Mouse (Mus musculus) adrenal gland, postnatal 25 days (tissue): Measurements from ENCODE around the gene Ripply1. TPM values are rescaled to one million over a fixed set of nuclear protein-coding genes. Genes with fewer than 3 reads are reported as not detected.
A peak's percentile ranks its signal among the peaks of the same experiment; 100 is the strongest.

Experiments
- DNase-seq: peaks from one replicate; pipeline ENCODE4 v3.0.0; 2021; ENCODE audit warnings: mixed read lengths
- long read RNA-seq: library from polyadenylated mRNA; stranded (forward); transcript quantifications from one replicate; pipeline ENCODE4 v2.0.0, GENCODE M21; 2021
- total RNA-seq: library from RNA; stranded (reverse); gene quantifications from 2 replicates; pipeline ENCODE4 v1.2.3, GENCODE M21; 2021

Gene Ripply1
- total RNA-seq, result not detected in 2 replicates
- long read RNA-seq, result 0 reads

DNA sequence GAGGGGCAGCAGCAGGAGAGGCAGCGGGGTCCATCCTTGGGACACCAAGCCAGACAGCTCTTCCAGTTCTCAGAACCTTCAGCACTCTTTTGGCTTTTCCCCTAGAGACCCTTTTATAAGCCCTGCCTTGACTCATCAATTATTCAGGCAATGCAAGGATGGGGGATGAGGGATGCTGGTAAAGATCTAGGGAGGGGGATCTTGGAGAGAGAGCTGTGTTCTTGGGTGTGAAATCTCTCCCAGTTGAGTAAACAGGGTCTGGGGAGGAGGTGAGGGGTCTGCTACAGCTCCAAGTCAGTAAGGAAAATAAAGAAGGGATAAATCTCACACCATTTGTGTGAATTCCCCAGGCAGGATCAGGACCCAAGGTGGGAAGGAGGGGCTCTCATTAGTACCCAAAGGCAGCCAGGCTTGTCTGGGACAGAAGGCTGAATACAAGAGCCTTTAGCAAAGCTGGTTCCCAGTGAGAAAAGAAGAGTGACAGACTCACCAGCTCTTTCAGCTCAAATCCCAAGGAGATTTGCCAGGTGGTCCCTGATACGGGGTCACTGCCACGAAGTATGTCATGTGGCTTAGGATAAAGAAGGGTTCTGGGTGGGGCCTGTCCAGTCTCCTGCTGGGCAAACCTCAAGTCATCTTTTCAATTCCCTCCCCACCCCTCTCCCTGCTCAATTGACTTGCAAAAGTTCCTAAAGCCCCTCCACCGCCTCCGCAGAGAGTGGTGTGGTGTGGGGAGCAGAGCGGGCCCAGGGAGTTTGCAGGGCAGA is at the start of gene Ripply1:
TSS of gene Ripply1 (minus strand) at position 76 of the 767 bp plus-strand sequence.
- no peak for DNase-seq

DNA sequence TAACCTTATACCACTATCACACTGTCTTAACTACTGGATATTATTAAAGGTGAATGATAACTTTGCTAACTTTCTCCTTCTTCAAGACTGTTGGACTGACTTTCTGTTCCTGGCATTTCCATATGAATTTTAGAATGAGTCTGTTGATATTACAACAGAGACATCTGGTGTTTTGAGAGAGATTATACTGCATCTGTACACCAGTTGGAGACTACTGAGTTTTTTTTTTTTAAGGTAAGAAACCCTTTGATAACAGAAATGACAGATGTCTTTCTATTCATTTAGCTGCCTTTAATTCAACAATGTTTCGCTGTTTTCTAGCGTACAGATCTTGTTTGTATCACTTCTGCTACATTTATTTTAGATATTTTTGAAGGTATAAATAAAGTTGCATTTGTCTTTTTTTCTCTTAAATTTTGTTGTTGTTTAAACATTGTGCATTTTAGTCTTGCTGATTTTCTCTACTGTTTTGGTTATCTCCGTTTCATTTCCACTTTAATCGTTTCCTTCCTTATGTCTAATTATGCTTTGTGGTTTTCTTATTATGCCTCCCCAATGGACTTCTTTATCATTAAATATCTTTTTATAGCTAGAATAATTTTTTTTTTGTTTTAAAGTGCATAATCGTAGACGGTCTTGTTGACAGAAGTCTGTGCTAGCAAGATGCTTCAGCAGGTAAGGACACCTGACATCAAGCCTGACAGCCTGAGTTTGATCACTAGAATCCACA is 46.4 kb upstream of the Ripply1 start:
- no peak for DNase-seq

DNA sequence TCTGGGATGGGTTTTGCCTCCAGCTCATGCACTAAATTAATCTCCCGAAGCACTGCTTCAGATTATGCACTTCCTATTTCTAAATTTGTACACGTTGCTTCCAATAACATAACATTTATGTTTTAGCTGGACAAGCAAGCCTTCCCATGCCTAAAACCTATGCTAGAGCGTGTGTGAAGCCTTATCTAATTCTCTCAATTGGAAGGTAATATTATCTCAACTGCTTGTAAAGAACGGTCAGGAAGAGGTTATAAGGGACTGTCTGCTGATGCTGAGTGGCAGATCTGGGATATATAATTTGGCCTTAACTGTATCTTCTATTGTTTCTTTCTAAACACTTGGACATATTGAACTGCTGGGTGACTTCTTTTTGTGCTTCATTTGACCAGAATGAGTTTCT is 44.8 kb upstream of the Ripply1 start:
- no peak for DNase-seq

DNA sequence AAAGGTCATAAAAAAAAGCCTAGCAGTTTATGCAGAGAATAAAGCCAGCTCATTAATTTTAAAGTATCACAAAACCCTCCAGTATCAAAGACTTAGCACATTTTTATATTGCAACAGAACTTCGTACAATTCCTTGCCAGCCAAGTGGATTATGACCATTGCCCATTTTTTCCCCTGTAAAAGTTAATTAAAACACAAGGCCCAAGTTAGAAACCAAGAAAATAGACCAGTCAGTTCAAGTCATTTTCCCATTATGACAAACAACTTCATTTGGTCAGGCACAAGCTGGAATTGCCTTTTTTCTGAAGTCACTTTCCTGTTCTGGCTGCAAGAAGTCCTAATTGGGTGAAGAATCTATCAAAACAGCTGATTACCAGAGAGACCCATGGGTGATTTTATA is 43.2 kb upstream of the Ripply1 start:
- no peak for DNase-seq

DNA sequence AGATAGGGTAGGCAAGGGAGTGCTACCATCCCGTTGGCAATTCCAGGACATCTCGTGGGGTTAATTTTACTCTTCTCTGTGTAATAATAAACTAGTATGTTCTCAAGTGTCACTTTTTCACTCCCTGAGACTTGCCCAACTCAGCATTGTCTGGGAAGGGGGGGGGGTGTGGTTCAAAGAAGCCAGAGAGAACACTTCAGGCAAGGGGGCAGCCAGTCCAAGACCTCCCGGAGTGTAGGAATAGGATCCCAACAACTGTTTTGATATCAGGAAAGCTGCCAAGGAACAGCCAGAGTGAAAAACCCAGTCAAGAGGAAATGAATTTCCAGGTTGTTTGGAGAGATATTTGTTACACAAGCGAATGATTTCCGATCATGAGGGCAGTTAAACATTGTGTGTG is 33.0 kb upstream of the Ripply1 start:
- no peak for DNase-seq

DNA sequence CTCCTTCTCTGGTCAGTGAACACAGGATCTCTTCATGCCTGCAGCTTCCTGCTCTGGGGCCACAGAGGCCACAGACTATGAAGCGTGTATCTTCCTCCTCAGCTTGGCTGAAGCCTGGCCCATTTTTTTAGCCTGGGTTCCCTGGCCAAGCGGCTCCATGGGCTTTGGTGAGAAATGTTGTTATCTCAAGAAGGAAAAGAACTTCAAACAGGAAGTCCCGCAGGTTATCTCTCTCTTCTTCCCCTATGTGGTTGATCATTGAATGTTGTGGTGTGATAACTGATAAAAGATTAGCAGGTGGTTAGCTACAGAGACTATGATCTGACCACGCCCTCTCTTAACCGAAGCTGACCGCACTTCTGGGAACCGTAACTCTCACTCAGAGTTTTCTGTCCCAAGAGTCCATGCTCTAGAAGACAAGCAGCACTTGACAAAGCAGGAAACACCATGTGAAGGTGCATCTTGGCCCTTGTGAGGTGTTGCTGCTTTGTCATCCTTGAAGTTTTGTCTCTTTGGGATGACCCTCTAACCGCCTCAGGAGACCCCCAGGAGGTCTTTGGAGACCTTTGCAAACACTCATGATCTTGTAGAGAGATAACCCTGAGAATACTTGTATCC is 32.0 kb upstream of the Ripply1 start:
- no peak for DNase-seq

DNA sequence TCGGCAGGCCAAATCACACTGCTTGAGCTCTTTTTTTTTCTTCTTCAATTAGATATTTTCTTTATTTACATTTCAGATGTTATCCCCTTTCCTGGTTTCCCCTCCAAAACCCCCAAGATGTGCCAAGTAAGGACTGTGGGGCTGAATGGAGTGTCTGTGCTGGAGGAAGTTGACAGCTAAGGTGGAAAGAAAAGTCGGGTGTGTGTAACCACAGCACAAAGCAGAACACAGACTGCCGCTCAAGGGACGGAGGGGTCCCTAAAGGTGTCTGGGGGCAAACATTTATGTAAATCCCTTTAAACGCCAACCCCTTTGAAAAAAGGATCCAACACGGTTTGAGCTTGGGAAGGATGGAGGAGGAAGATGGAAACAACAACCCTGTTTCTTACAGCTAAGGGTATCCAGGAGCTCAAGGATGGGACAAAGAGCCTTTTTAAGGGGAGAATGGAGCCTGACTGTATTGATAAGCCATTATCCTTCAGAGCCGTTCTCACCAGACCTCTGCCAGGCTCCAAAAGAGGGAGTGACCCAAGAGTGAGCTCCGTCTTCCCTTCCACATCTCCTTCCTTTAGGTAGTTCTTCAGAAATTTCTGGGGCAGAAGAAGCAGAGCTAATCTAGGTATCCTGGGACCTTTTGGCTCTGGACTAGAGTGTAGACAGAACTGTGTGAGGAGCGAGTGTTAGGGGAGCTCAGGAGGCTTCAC is 31.3 kb upstream of the Ripply1 start:
- no peak for DNase-seq

DNA sequence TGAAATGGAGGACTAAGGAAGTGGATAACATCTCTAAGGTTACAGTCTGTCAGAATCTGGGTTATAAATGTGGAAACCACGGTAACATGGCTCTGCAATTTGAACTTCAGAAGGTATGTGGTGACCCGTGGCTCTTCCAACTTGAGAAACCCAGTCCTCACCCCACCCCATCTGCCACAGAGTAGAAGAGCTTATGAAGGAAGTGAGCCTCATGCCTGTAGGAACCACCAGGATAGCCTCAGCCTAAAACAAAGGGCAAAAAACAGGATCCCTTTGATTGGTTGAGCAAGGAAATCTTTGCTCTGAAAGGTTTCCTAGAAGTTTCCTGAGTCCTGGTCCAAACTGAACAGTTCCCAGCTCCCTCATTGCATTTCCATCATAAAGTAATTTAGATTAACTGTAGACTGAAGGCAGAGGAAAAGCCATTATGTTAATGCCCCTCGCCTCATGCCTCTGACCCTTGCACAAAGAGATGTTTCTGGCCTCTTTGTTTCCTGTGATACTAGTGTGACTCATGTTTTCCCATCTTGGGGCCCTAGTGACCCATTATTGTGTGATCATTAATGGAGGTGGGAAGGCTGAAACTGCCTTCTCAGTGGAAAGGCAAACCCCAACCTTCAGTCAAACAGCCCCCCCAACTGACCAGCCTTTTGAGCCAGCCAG is 30.6 kb upstream of the Ripply1 start:
- DNase-seq, result no peak

DNA sequence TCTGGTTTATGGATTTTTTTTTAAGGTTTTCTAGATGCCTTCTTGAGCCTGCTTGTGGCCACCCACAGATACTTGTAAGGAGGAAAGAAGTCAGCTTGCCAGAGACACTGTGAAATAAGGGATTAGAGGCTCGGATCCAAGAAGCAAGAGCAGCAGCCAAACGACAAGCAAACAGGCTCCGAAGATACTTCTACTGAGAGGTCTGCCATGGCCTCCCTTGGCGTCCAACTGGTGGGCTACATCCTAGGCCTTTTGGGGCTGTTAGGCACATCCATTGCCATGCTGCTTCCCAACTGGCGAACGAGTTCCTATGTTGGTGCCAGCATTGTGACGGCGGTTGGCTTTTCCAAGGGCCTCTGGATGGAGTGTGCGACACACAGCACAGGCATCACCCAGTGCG is 26.3 kb upstream of the Ripply1 start:
- no peak for DNase-seq

DNA sequence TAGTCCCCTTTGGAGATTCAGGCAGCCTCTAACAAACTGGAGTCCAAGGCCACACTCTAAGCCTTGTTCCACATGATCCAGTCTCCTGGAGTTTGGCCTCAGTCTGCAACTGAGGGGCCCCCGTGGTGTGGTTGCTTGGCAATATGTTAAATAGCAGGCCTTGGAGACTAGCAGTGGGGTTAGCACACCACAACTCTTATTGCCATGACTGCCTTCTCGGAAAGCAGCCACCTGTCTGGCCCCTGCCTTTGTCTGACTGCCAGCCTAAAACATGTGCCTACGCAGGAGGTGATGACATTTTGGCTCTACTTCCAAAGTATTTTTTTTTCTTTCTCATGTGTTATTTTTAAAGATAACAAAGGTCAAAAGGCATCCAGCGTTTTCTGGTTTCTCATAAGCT is 25.9 kb upstream of the Ripply1 start:
- DNase-seq, result no peak

DNA sequence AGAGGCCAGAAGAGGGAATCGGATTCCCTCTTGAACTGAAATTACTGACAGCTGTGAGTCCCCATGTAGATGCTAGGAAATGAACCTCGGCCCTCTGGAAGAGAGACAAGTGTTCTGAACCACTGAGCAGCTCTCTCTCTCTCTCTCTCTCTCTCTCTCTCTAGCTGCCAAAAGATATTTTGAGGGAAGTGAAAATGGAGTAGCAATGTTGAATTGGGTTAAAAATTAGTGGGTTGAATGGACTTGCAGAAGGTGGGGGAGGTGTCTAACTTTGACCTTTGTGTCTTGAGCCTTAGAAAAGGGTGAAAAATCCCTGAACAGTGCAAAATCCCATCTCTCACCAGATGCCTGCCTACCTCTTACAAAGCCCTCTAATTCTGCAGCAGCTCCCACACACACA is 25.2 kb upstream of the Ripply1 start:
- DNase-seq, result no peak

DNA sequence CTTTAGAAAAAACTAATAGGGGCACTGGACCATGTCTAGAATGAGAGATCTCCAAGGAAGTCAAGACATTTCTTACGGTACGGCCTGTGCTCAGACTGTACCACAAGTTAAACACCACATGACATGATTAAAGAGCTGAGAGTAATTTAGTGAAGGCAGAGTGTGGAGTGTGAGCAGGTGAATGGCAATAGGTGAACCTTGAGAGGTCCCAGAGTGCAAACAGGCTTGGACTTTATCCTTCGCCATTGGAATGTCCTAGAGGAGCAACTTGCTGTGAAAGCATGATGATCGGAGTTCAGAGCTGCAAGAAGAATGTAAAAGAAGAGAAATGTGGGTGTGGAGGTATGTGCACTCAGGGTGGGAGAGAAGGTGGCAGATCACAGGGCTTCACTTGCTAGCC is 23.8 kb upstream of the Ripply1 start:
- DNase-seq, result no peak

DNA sequence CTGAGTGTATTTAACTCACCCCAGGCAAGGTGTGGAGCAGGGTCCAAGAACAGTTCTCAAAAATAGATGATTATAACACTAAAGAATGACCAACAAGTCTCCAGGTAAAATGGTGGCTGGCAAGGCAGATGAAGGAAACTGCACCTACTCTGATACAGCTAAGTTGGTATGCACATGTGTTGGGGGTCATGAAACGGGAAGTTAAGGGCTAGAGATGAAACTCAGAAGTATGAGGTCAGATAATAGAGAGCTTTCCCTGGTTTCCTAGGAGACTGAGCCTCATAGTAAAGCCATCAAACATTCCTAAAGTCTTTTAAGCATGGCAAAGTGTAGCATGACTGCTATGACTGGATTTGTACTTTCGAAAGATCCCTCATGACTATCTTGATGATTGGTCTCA is 20.9 kb upstream of the Ripply1 start:
- no peak for DNase-seq

DNA sequence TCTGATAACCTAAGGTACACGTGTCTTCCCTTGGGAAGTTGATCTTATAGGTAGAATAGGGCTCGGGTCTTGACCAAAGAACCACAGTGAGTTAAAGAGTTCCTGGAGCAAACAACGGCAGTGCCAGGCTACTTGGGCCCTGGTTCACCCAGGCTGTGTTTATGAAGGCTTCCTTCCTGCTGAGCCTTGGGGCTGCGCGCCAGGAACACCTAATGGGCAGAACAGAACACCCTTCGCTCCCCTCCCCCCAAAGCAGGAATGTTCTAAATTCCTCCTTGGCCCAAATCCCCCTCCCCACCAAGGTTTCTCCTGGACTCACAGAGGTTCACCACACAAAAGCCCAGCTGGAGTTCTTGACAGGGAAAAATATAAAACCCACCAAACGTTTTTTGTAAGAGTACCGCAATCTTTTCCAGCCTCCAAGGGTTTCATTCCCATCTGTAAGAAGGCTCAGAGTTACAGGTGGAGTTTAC is 18.3 kb upstream of the Ripply1 start, which contains the start of gene Cldn2:
TSS of gene Cldn2 (plus strand) at position 423 of the 473 bp plus-strand sequence.
- DNase-seq, result no peak

DNA sequence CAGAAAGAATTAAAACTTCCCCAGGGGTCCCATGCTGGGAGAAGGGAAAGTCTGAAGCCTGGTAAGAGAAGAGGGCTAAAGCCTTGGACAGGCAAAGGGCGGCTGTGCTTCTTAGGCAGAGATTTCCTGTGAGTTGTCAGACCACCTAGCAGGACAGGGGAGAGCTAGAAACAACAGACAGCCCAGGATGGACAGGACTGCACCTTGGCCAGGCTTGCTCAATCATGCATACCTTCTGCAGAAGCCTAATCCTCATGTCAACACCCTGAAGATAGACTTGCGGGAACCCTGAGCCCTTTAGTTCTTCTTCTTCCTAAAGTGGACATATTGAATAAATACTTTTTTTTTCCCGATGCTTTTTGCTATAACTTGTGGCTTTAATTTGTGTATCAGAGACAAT is 17.8 kb upstream of the Ripply1 start:
- DNase-seq, result no peak

DNA sequence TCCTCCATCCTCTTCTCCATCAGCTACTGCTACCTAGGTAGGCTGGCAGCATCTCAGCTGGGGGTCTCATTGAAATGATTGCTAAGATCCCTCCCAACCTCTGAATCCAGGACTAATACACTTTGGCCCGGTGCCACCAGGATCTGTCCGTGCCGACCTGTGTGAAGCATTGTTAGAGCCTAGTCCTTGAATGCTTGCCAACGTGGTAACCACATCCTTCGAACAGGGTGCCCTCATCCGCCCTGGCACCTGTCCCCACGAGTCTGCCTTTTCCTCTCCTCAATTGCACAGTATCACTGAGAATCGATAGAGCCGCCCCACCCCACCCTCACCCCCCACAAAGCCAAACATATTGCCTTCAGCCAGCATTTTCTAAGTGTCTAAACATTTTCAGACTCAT is 15.7 kb upstream of the Ripply1 start:
- DNase-seq, result peak; percentile 25

DNA sequence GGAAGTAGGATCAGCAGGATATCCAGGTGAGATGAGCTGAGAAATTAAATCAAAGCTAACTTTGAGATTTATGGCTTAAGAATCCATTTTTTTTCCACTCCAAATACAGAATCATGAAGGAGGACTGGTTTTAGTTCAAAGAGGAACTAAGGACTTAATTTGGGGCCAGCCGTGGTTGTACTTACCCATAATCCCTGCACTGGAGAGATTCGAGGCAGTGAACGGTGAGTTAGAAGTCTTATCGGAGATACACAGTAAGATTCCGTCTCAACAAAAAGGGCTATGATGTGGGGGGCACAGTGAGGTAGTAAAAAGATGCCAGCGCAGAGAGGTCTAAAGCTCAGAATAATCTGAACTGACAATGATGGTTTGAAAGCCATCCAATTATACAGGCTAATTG is 13.9 kb upstream of the Ripply1 start:
- DNase-seq, result no peak

DNA sequence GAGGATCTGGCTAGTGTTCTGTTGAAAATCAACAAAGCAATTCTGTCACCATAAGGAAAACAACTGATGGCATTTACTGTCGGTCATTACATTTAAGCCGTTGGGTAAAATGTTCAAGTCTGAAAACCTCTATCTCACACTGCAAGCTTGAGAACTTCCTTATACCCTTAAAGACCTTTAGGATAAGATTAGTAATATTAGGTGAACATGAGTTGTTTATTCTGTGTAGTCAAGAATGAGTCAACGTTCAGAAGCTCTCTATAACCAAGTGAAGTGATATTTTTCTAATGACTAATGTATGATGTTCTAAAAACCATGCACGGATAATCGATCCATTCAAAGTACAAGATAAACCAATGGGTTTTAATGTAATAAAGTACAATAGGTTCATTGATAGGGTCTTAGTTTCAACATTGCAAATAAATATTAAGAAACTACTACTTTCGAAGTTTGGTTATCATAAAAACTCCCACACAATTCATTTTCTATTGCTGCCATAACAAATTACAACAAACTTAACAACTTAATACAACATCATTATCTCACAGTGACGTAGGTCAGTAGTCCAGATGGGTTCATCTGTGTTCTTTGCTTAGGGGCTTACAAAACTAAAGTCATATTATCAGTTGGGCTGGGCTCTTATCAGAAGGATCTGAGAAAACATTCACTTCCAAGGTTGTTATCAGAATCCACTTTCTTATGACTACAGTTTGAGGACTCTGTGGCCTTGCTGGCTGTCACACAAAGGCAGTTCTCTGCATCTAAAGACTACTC is 12.1 kb upstream of the Ripply1 start:
- no peak for DNase-seq

DNA sequence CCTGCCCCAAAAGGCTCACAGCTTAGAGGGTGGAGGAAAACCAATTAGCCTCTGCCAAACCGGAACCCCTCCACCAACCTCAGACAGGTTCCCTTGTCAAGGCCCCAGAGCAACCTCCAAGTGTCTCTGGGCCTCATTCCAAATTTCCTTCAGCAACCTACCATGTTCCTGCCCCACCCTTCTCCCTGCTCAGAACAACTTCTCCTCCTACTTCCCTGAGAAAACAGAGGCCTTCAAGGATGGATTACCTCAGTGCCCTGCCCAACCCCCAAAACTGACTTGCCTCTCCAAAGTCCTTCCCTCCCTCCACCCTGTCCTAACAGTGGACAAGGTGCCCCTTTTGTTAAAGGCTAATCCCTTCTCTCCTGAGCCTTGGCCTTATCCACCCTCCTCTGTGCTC is 3.6 kb upstream of the Ripply1 start:
- DNase-seq, result no peak

DNA sequence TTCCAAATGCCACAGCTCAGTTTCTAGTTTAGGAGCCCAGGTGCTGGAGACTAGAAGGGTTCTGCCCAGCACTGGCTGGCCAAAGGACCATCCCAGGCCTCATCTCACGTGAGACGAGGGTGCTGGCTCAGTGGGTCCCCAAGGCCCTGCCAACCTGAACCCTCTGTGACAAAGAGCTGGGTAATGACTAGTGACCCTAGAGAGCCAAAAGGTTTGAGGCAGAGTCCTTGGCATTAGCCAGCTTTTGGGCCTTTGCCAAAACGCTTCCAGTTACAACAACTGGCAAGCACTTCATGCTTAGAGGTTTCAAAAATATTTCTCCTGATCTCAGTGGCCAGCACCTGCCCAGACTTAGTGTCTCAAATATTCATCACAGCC is 881 bp upstream of the Ripply1 start:
- peak; percentile 64 for DNase-seq

DNA sequence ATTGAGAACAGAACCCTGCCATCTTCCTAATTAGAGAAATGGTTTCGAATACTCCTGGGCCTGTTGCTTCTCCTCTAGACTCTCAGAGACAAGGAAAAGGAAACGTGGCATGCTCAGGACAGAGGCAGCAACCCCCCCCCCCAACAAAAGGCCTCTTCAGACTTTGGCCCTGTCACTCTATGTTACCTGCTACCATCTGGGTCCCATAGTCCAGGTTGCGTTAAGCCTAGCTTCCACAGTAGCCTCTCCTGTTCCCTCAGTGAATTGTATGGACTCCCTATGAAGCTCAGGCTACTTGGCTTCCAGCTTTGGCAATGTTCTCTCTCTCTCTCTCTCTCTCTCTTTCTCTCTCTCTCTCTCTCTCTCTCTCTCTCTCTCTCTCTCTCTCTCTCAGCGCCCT is 590 bp downstream of the Ripply1 start:
- DNase-seq, result no peak
